Mouse (Mus musculus) embryonic facial prominence, embryonic 14.5 days (tissue): ENCODE measurements around the gene Med29. TPM values are rescaled to one million over a fixed set of nuclear protein-coding genes. Genes with fewer than 3 reads are reported as not detected.

Source experiments
- ATAC-seq: fragments of 200-750 bp; cut with Nextera tagmentation; 2 replicates; pipeline ENCODE4 v1.8.0; 2017; ENCODE audit warnings: low read depth, moderate number of reproducible peaks, moderate TSS enrichment
- DNase-seq: peaks from one replicate; pipeline ENCODE4 v3.0.0-alpha.2; 2015; ENCODE audit warnings: low spot score
- H3K27ac ChIP-seq: fragments of 300-500 bp; sonication (generic); replicated peaks from 2 replicates; pipeline ENCODE4 v1.5.1; 2014; ENCODE audit warnings: low read depth, mild to moderate bottlenecking, low read length, moderate library complexity
- H3K27me3 ChIP-seq: fragments of 300-500 bp; sonication (generic); replicated peaks from 2 replicates; pipeline ENCODE4 v1.6.1; 2014; ENCODE audit warnings: low read length; ENCODE audit not compliant: control insufficient read depth, insufficient read depth
- H3K36me3 ChIP-seq: fragments of 300-500 bp; sonication (generic); 2 replicates; pipeline ENCODE4 v1.6.1; 2014; ENCODE audit warnings: low read length, mixed read lengths; ENCODE audit not compliant: control insufficient read depth, insufficient read depth
- H3K4me1 ChIP-seq: fragments of 300-500 bp; sonication (generic); 2 replicates; pipeline ENCODE4 v1.6.1; 2014; ENCODE audit warnings: antibody characterized with exemption, low read length; ENCODE audit not compliant: control insufficient read depth, insufficient read depth
- H3K4me2 ChIP-seq: fragments of 300-500 bp; sonication (generic); 2 replicates; pipeline ENCODE4 v1.6.1; 2014; ENCODE audit warnings: low read depth, mild to moderate bottlenecking, low read length, moderate library complexity, mixed read lengths
- H3K4me3 ChIP-seq: fragments of 300-500 bp; sonication (generic); 2 replicates; pipeline ENCODE4 v1.5.1; 2014; ENCODE audit warnings: low read depth, mild to moderate bottlenecking, low read length
- H3K9ac ChIP-seq: fragments of 300-500 bp; sonication (generic); 2 replicates; pipeline ENCODE4 v1.6.1; 2014; ENCODE audit warnings: low read depth, mild to moderate bottlenecking, low read length, moderate library complexity, mixed read lengths
- H3K9me3 ChIP-seq: fragments of 300-500 bp; sonication (generic); 2 replicates; pipeline ENCODE4 v1.6.1; 2016; ENCODE audit warnings: low read length; ENCODE audit not compliant: control insufficient read depth
- WGBS: fragments of 180-500 bp; shearing (Covaris S2); extraction: QIAGEN DNeasy Blood & Tissue Kit; methylation state at CpG from one replicate; pipeline ENCODE4 v1.1.7; 2014; 5-methylcytosine and 5-hydroxymethylcytosine counted together
- polyA plus RNA-seq: library from polyadenylated mRNA; unstranded; fragments of >200 nt; fragmentation: Nextera tagmentation; extraction: Ambion mirVana; gene quantifications from 2 replicates; pipeline ENCODE4 v1.2.1, GENCODE M21; 2014

Med29 gene
- polyA plus RNA-seq, 1 experiment from 2014 or later: 48.2 TPM

- no peak overlapping the region for H3K4me2 ChIP-seq
- ATAC-seq (no peak), DNase-seq (no peak)
- peaks cover 14% of the 10 kb centered on the region for H3K4me1 ChIP-seq
- H3K27me3 ChIP-seq: no peaks in the 10 kb centered on the region
- no peak overlapping the region for H3K4me3 ChIP-seq
- 69% methylated on average over 3 of the region's 3 CpGs for WGBS
- H3K9ac ChIP-seq: no peak overlapping the region
- H3K9me3 ChIP-seq: no peaks in the 10 kb centered on the region
- no peak overlapping the region for H3K27ac ChIP-seq
- H3K36me3 ChIP-seq: peaks cover 11% of the 10 kb centered on the region
Observed at GRCm38 (mm10) chr7:28347746-28348145, 44.8 kb downstream of the Med29 start.

- no peak for ATAC-seq
- Histone ChIP-seq H3K9ac (no peak overlapping the region), H3K4me1 (peaks cover 3% of the 10 kb centered on the region), H3K27ac (no peak overlapping the region), H3K9me3 (no peaks in the 10 kb centered on the region), H3K36me3 (no peaks in the 10 kb centered on the region), H3K4me2 (no peak overlapping the region), H3K27me3 (no peaks in the 10 kb centered on the region), H3K4me3 (no peak overlapping the region)
- WGBS: 3% methylated on average over 4 of the region's 4 CpGs
- DNase-seq: peak; percentile 75
Observed at GRCm38 (mm10) chr7:28344637-28345036, 47.9 kb downstream of the Med29 start.

GRCm38 (mm10) chr7:28341381-28341780, 51.1 kb downstream of the Med29 start:
- no peak for ATAC-seq
- H3K27me3 ChIP-seq: no peaks in the 10 kb centered on the region
- H3K27ac ChIP-seq: no peak overlapping the region
- WGBS: 42% methylated on average over 7 of the region's 7 CpGs
- DNase-seq: no peak
- H3K4me3 ChIP-seq: no peak overlapping the region
- no peak overlapping the region for H3K9ac ChIP-seq
- H3K36me3 ChIP-seq: no peaks in the 10 kb centered on the region
- H3K4me2 ChIP-seq: no peak overlapping the region
- H3K9me3 ChIP-seq: no peaks in the 10 kb centered on the region
- H3K4me1 ChIP-seq: peaks cover 7% of the 10 kb centered on the region

GRCm38 (mm10) chr7:28339213-28339917, 53.1 kb downstream of the Med29 start:
- no peak for ATAC-seq
- 74% methylated on average over 19 of the region's 19 CpGs for WGBS
- peak; percentile 53 for DNase-seq

GRCm38 (mm10) chr7:28338108-28338998, 54.2 kb downstream of the Med29 start, which contains the start of gene Supt5:
Gene Supt5, minus strand, starts transcription at chr7:28338746.
- Histone ChIP-seq H3K9me3 (no peaks in the 10 kb centered on the region), H3K4me3 (peak within 1 kb of the TSS; percentile 100), H3K27ac (peak within 1 kb of the TSS; percentile 87), H3K9ac (peak within 1 kb of the TSS; percentile 96), H3K4me1 (peaks cover 7% of the 10 kb centered on the region), H3K27me3 (no peaks in the 10 kb centered on the region), H3K36me3 (0 out of 2 replicates have a peak, but pooled peaks cover 5% of the 10 kb centered on the region), H3K4me2 (peak within 1 kb of the TSS; percentile 88)
- ATAC-seq (peak; percentile 99), DNase-seq (peak; percentile 100)
- 1% methylated on average over 67 of the region's 77 CpGs for WGBS

More at GRCm38 (mm10) chr7:28339213-28339917, 53.1 kb downstream of the Med29 start:
- peak overlapping the region; percentile 100 for H3K4me3 ChIP-seq
- 0 out of 2 replicates have a peak, but pooled peaks cover 5% of the 10 kb centered on the region for H3K36me3 ChIP-seq
- H3K4me1 ChIP-seq: peaks cover 7% of the 10 kb centered on the region
- peak overlapping the region; percentile 88 for H3K4me2 ChIP-seq
- H3K27ac ChIP-seq: peak overlapping the region; percentile 87
- H3K9ac ChIP-seq: peak overlapping the region; percentile 96
- H3K9me3 ChIP-seq: no peaks in the 10 kb centered on the region
- no peaks in the 10 kb centered on the region for H3K27me3 ChIP-seq

Other genes with a start within 250 kb of the Med29 start
- gene Fbl, start 223.0 kb downstream of the Med29 start, polyA plus RNA-seq: 42.4 and 46.5 TPM in 2 replicates
- gene Dyrk1b, start 213.2 kb downstream of the Med29 start, polyA plus RNA-seq: 12.2 and 13.5 TPM in 2 replicates
- 4.9 and 6.3 TPM in 2 replicates for gene Eid2, start 124.8 kb downstream of the Med29 start, polyA plus RNA-seq
- 13.4 TPM in 2 replicates for gene Eid2b, start 115.0 kb downstream of the Med29 start, polyA plus RNA-seq
- gene Selenov, start 101.5 kb downstream of the Med29 start, polyA plus RNA-seq: 0.42 TPM in 1 of 2 replicates, not detected in the other
- 0.90 and 2.1 TPM in 2 replicates for gene Dll3, start 90.5 kb downstream of the Med29 start, polyA plus RNA-seq
- gene Timm50, start 80.6 kb downstream of the Med29 start, polyA plus RNA-seq: 124 and 134 TPM in 2 replicates
- 70.5 and 82.3 TPM in 2 replicates for gene Supt5, start 54.0 kb downstream of the Med29 start, polyA plus RNA-seq
- gene Rps16, start 42.1 kb downstream of the Med29 start, polyA plus RNA-seq: 1,196 and 1,252 TPM in 2 replicates
- 41.1 and 51.3 TPM in 2 replicates for gene Plekhg2, start 20.1 kb downstream of the Med29 start, polyA plus RNA-seq
- 13.5 and 14.4 TPM in 2 replicates for gene Zfp36, start 12.5 kb downstream of the Med29 start, polyA plus RNA-seq
- gene Paf1, start 243 bp upstream of the Med29 start, polyA plus RNA-seq: 52.1 and 54.1 TPM in 2 replicates
- 14.7 and 20.4 TPM in 2 replicates for gene Gmfg, start 44.7 kb upstream of the Med29 start, polyA plus RNA-seq
- 4.0 and 6.7 TPM in 2 replicates for gene Lrfn1, start 59.3 kb upstream of the Med29 start, polyA plus RNA-seq
- gene Ifnl2, start 117.7 kb upstream of the Med29 start, polyA plus RNA-seq: not detected in 2 replicates
- gene Ifnl3, start 130.1 kb upstream of the Med29 start, polyA plus RNA-seq: not detected in 2 replicates
- not detected in 2 replicates for gene Sycn, start 148.2 kb upstream of the Med29 start, polyA plus RNA-seq
- gene Nccrp1, start 154.5 kb upstream of the Med29 start, polyA plus RNA-seq: 0.17 and 0.43 TPM in 2 replicates
- 31.5 and 33.8 TPM in 2 replicates for gene Samd4b, start 205.4 kb upstream of the Med29 start, polyA plus RNA-seq
- 20.7 and 23.5 TPM in 2 replicates for gene Pak4, start 205.5 kb upstream of the Med29 start, polyA plus RNA-seq
- 0.10 and 0.40 TPM in 2 replicates for gene Acp7, start 238.6 kb upstream of the Med29 start, polyA plus RNA-seq